In the genomic region with DNA sequence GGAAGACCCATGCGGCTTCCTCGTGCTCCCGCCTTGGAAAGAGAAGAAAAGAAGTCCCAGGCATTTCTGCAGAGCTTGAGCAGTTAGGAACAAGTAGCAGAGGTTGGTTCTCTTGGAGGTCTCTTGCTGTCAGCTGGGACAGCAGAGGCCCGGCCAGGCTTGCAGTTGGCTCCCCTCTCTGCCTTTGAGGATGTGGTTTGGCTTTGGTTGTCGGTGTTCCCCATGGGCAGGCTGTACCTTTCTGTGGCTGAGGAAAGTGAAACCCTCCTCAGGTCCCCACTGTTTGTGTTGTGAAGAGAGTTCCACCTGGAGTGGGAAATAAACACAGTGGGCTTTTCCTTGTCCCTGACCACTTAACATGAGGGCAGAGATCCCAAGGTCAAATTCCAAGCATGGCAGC, we compare ENCODE assay signal across 18 mouse cellular contexts. TPM values are rescaled to one million over a fixed set of nuclear protein-coding genes. Genes with fewer than 3 reads are reported as not detected.
DNase-seq lines count a peak whose midpoint lies in the region; ATAC-seq and TF ChIP-seq lines count a peak whose summit lies in the region.
"Had no signal": no experiment of that assay in that cellular context is flagged by ENCODE, and none has a peak within 500 bp of the region (broad histone marks: within the 10 kb centered on the region; RNA-seq: fewer than 3 reads in every experiment).

No protein-coding gene starts in this region.

- no peak for DNase-seq in limb, embryonic 10.5 days (ENCODE audit: low spot score)
- no peak for DNase-seq in left cerebral cortex, postnatal 25 days (ENCODE audit: low spot score in 2 of 2)
- DNase-seq: adrenal gland, adult 2 months; adrenal gland, postnatal 25 days; cerebellum, adult 18-20 months; cerebellum, postnatal 14 days; gastrocnemius, adult 2 months; gastrocnemius, postnatal 25 days; heart, postnatal 10 days; heart, postnatal 4 days had no signal

- no peak for ATAC-seq in limb, embryonic 15.5 days (ENCODE audit: insufficient number of reproducible peaks, low FRiP score, low TSS enrichment, low read depth)
- ATAC-seq in common myeloid progenitor, adult 5-6 weeks (replicated peaks; ENCODE audit: low read depth, poor library complexity, severe bottlenecking) = peak; percentile 51
- peak; percentile 27; the same call in 1 of the 2 replicates for ATAC-seq in megakaryocyte progenitor cell, adult 5-6 weeks (replicated peaks; ENCODE audit: poor library complexity)
- ATAC-seq: forebrain, embryonic 14.5 days; inflammation-experienced regulatory T-cells, adult 6 months had no signal

- 0 out of 2 replicates have a peak overlapping the region, but pooled peaks have one; percentile 4 for H3K27ac ChIP-seq in limb, embryonic 15.5 days
- H3K27ac ChIP-seq in limb, embryonic 10.5 days = no peak overlapping the region
- no peak overlapping the region for H3K27ac ChIP-seq in cortical plate, adult 2 months (ENCODE audit: insufficient read depth, low read length)
- H3K27ac ChIP-seq: embryonic facial prominence, embryonic 10.5 days; gastrocnemius, adult 2 months; hindbrain, embryonic 13.5 days had no signal

- 78% methylated on average over 5 of the region's 5 CpGs for WGBS in limb, embryonic 15.5 days
- 89% methylated on average over 5 of the region's 5 CpGs for WGBS in limb, embryonic 10.5 days

- H3K9me3 ChIP-seq in limb, embryonic 15.5 days = no peaks in the 10 kb centered on the region
- H3K9me3 ChIP-seq in limb, embryonic 10.5 days (replicated peaks) = no peaks in the 10 kb centered on the region
- H3K9me3 ChIP-seq: embryonic facial prominence, embryonic 10.5 days; hindbrain, embryonic 13.5 days had no signal

- no peak for TF ChIP-seq CTCF in cortical plate, adult 2 months (IDR thresholded peaks at IDR 0.05; ENCODE audit: extremely low read depth, insufficient read depth, low read length)

- no peaks in the 10 kb centered on the region for H3K27me3 ChIP-seq in limb, embryonic 15.5 days
- no peaks in the 10 kb centered on the region for H3K27me3 ChIP-seq in limb, embryonic 10.5 days (ENCODE audit: low read depth, poor library complexity, severe bottlenecking)
- H3K27me3 ChIP-seq: hindbrain, embryonic 13.5 days had no signal

- peaks cover 66% of the 10 kb centered on the region for H3K36me3 ChIP-seq in limb, embryonic 15.5 days
- peaks cover 82% of the 10 kb centered on the region for H3K36me3 ChIP-seq in limb, embryonic 10.5 days

- TF ChIP-seq POLR2A in cortical plate, adult 2 months (IDR thresholded peaks at IDR 0.05; ENCODE audit: extremely low read depth, insufficient read depth, low read length) = no peak

- H3K9ac ChIP-seq in limb, embryonic 15.5 days = no peak overlapping the region
- H3K9ac ChIP-seq: hindbrain, embryonic 13.5 days had no signal

- peaks cover 13% of the 10 kb centered on the region for H3K4me1 ChIP-seq in limb, embryonic 15.5 days
- H3K4me1 ChIP-seq in limb, embryonic 10.5 days = peaks cover 6% of the 10 kb centered on the region
- peaks cover 2% of the 10 kb centered on the region; the same call in 1 of the 2 replicates for H3K4me1 ChIP-seq in cortical plate, adult 2 months (ENCODE audit: control insufficient read depth, insufficient read depth, low read length)

- intact Hi-C loops in left cerebral cortex, postnatal 25 days (cut with DNase I) = no loop called here

- no peak overlapping the region for H3K4me3 ChIP-seq in limb, embryonic 15.5 days
- H3K4me3 ChIP-seq in limb, embryonic 10.5 days = no peak overlapping the region
- peak overlapping the region; percentile 51; the same call in 1 of the 2 replicates for H3K4me3 ChIP-seq in cortical plate, adult 2 months (ENCODE audit: insufficient read depth, low read length)
- H3K4me3 ChIP-seq: embryonic facial prominence, embryonic 10.5 days; gastrocnemius, adult 2 months; hindbrain, embryonic 13.5 days had no signal

- no peak overlapping the region for H3K4me2 ChIP-seq in limb, embryonic 15.5 days
- H3K4me2 ChIP-seq: hindbrain, embryonic 13.5 days had no signal

RNA-seq across cellular contexts. Expression of a gene that starts 58.8 kb away (rescaled TPM):
- 42.3 and 44.8 TPM in 2 replicates for polyA plus RNA-seq in limb, embryonic 15.5 days (2015; fragmentation: Nextera tagmentation; extraction: Ambion mirVana)
- polyA plus RNA-seq in limb, embryonic 10.5 days (2016; fragmentation: Nextera tagmentation; extraction: Ambion mirVana) = 55.4 and 60.0 TPM in 2 replicates
- total RNA-seq in common myeloid progenitor, adult 5-6 weeks (2017) = 13.4 and 25.0 TPM in 2 replicates
- polyA plus RNA-seq in cortical plate, adult 2 months (2012; rRNA removed) = 68.4 and 76.1 TPM in 2 replicates
- 7.5 and 9.0 TPM in 2 replicates for total RNA-seq in megakaryocyte progenitor cell, adult 5-6 weeks (2015)
- total RNA-seq in megakaryocyte progenitor cell, adult 5-6 weeks (2017) = 21.8 and 41.2 TPM in 2 replicates
- total RNA-seq in left cerebral cortex, postnatal 25 days (2021) = 10 to 100 TPM; 36.5 to 58.6 TPM
